Mouse (Mus musculus) left cerebral cortex, postnatal 14 days (tissue): ENCODE data around the gene Tent5c. TPM values are rescaled to one million over a fixed set of nuclear protein-coding genes. Genes with fewer than 3 reads are reported as not detected.

Experiments
- DNase-seq, 2 experiments: peaks; one replicate each; pipeline ENCODE4 v3.0.0; 2021 to 2022; ENCODE audit warnings: low spot score in 2 of 2, mixed read lengths in 1 of 2
- intact Hi-C: fragments of 180-260 bp; cut with DNase I; formaldehyde crosslinking; loops from one replicate; pipeline ENCODE4 v1.15.1; 2025
- total RNA-seq, 2 experiments: library from RNA; stranded (reverse); gene quantifications; 2 replicates each; pipeline ENCODE4 v1.2.3; 2021

Tent5c gene
- total RNA-seq, 2 experiments from 2014 or later, result 3.7 to 4.3 TPM

DNA sequence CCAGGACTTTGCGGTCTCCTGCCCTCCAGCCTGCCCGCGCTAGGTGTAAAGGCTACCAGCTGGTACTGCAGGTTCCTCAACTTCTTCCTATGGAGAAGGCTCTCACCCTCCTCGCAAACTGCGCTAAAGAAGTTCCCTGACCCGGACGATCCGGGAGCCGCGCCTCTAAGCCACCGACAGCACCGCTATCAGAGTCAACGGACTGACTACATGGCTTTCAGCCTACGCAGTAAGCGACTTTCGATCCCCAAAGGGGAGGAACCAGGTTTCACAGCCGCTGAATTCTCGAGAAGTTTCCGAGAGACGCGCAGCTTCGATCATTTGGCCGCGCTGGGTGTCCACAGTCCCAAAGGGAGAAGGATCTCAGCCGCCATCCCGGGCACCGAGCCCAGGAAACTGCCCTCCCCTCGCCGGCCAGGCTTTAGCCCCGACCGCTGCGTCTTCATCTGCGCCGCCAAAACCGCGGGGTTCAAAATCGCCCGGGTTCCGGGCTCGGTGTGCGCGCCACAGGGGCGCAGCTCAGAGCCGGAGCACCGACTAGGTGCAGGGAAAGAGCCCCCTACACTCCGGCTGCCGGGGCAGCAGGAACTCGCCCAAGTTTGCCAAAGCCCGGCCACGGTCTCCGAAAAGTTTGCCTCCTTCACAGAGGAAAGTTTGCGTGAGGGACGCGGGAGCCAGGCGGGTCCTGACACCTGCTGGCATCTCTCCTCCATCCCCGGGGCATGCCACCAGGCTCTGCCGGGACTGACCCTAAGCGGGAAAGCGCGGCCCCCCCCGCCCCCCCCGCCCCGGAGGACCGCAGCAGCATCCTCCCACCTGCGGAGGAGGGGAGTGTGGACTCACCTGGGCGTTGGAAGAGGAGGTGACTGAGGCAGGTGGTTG is 632 bp downstream of the Tent5c start:
- DNase-seq, result peak; percentile 8 to 13
- intact Hi-C loops, result loop anchor here (5.0 kb wide), 1 partner anchor 66 kb away; no protein-coding TSS in a partner anchor

DNA sequence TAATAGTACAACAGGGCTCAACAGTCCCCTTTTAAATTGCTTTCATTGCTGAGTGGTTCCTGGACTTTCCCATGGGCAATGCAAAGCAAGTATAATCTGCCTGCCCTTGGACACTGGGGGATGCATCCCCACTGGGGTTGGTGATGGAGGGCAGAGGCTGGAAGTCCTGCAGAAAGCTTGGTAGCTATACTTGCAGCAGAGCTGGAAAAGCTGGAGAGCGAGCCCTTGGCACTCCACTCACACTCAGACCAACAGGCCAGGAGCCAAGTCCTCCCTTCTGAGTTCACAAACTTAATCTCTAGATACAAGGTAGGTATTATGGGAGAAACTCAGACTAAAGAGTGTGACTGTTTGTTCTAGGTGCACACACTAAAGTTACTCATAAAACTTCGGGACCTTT is 2.1 kb downstream of the Tent5c start:
- intact Hi-C loops, result loop anchor here (5.0 kb wide), 1 partner anchor 65 kb away; no protein-coding TSS in a partner anchor
- DNase-seq, result no peak

DNA sequence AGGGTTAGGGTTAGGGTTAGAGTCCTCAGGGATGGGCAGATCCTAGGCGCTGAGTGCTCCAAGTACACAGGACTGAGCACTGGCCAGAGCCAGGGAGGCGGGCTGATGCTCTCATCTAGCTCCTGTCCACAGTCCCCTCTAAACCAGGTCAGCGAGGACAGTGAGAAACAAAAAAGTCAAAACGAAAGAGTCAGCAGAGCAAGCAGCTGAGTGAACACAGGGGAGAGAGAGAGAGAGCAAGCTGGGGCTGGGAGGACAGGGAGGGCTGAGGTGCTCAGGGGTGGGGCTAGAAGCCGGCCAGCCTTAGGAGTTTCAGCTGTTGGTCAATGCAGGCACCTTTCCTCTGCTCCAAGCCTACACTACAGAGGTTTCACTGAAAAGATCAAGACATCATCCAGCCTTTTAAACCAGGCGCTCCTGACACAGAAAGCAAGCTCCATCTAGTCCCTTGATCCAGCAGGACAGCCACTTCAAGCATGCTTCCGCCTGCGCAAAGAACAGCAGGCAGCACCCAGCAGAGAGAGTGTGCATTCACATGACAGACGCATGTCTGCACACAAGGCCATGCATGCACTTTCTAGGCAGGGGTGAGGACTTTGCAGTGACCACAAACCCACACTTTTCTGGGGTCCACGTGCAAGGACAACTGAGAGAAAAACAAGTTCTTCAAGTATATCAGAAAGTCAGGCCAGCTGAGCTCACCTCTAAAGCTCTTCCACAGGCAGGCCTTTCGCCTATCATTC is 3.6 kb downstream of the Tent5c start:
- no peak for DNase-seq
- intact Hi-C loops, result loop anchor here (5.0 kb wide), 1 partner anchor 63 kb away; no protein-coding TSS in a partner anchor

DNA sequence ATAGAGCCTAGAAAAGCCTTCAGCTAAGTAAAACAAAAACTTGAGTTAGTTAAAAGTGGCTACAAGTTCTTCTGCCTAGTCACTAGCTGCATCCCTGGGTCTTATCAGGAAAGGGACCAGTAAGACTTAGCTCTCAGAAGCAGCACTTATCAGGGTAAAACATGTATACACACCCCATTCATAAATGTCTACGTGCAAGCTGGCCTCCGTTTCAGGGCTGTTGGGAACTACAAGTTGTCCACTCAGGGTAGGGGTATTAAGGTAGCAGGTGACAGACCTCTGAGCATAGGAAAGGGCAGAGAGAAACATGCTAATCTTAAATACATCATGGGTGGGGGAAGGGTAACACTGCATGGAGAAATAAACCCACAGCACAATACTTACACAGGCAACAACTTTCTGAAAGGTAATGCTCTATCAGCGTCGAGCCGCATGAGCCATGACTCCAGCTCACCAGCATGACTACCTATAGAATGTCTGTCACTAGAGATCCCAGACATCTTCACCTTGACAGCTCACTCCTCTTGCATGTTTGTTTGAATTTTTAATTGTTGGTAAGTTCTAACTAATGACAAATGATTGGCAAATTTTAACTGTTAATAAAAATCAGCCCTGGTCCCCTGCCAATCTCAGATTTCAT is 6.0 kb downstream of the Tent5c start:
- no peak for DNase-seq
- intact Hi-C loops, result no loop called here

DNA sequence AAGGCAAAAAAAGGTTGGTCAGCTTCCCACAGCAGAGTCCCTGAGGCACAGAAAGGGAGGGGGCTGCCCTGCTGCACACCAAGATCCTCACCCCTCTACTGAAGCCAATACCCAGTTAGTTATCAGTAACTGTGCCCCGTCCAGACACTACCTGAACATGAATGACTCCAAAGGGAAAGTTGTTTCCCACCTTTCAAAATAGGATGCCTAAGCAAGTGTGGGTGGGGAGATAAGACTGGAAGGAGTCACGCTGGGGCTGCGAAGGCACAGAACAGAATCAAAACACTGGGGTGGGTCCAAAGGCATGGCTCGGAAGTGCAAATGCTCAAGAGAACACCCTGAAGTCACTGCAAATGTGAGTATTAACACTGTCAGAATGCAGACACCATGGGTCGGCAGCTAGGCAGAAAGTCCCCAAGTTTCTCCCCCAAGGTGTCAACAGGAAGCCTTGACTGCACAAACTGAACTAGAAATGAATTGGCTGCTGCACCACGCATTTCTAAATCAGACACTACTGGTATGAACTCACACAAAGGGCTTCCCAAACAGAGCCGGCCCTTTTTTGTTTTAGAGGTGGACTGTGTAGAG is 6.7 kb downstream of the Tent5c start:
- intact Hi-C loops, result no loop called here
- no peak for DNase-seq

DNA sequence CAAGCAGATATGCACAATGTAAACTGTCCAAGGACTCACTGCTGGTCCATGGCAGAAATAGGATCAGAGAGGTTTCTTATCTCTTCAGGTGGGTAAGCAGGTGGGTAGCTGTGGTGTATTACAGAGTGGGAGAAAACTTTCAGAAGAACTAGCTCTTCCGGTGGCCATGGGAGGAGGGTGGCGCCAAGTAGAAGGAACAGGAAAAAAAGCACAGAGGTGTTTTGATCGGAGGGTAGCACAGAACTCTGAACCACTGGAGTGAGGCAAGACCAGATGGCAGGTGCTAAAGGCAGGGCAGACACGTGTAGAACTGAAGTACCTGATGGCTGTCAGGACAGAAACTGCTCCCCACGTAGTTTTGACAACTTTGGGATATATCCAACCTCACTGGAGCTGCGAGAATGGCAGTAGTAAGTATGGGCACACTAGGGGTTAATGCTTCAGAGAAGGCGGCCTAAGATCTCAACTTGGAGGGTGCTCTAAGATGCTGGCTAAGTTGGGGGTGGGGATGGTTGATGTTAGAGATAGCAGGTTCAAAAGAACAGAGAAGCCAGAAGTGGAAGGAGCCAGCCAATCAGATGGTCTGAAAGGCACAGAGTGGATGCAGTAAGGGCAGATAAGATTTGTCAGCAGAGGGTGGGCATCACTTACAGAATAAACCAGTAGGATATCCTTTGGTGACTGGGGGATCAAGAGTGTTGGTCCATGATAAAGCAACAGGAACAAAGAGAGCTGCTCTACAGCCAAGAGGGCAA is 8.7 kb downstream of the Tent5c start:
- intact Hi-C loops, result no loop called here
- no peak for DNase-seq

DNA sequence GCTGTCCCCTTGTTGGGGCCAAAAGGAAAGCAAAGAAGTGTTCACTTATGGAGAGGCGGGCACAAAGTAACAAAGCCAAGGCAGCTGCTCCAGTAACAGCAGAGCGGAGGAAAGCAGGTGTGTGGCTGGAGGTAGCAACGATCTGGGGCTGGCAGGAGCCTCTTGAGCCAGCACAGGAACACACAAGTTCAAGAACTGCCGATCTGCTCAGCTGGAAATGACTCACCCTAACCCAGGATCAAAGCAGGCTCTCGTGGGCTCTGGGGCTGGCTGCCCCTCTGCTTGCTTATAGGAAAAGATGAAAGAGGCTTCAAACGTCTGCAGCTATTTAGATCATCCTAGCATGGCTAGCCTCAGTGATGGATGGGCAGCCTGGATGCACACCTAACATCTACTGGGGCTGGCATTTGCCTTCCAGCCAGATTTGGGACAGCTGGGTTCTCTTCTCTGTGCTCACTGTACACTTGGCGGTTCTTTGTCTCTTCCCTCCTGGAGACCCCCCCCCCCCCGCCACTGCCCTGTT is 14.1 kb downstream of the Tent5c start:
- no peak for DNase-seq
- intact Hi-C loops, result no loop called here

DNA sequence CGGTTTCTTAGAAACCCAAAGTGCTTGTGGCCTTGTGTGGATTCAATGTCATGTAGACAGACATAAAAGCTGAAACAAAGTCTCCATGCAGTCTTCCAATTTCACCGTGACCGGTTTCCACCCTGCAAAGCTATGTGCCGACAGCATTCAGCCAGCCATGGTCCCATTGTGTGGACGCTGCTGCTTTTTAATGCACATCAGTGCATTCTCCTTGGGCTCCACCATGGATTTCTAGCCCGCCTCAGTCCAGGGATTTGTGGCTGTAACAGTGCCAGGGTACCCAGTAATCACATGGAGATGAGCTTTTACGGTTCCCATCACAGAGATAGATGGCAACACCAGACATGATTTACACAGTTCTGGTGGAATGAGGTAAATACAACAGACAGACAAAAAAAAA is 14.6 kb downstream of the Tent5c start:
- DNase-seq, result no peak
- intact Hi-C loops, result no loop called here

DNA sequence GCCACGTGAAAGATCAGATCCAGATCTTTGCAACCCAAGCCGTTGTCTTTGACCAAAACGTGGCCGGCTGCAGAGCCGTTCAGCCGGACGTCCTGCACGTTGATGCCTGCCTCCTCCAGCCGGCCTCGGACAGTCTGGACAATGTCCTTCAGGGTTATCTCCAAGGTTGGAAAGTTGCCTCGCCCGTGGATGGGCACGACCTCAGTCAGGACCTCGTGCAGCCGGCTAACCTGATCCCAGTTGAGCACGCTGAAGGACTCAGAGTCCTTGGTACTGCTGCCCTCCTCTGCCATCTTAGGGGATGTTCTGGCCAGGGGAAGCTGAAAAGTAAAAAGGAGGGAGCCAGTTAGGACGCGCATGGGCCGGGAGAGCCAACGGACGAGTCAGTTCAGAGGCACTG is 16.0 kb downstream of the Tent5c start:
- no peak for DNase-seq
- intact Hi-C loops, result no loop called here

DNA sequence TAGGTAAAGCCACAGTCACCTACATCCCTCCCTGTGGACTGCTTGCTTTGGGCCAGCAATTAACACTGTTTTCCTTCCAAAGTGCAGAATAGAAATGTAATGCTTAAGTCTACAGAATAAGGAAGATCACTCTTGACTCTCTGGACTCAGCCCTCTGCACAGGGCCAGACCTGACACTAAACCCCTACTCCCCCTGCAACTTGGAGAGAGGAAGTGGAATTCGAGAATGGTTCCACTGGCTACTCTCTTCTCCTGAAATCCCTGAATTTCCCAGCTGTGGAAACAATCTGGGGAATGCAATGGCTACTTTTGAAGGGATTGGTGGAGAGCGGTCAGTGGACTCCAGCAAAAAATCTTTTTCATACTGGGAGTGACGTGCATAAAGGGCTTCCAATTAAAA is 18.2 kb downstream of the Tent5c start:
- no peak for DNase-seq
- intact Hi-C loops, result no loop called here

DNA sequence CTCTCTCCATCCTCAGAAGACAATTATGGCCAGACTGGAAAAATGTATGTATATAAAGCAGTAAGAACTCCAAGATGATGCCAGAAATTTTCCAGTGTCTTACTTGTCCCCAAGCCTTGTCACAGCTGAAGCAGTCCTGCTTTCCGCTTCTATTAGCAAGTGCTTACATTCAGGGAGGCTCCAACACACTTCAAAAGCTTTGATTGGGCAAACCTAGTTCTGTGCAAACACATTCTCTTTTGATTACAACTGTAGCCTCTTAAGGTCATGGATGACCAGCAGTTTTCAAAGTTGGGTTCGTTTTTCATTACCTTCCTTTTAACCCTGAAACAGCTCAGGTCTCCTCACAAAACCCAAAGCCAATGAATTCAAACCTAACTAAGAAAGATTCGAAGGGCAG is 19.0 kb downstream of the Tent5c start:
- intact Hi-C loops, result no loop called here
- no peak for DNase-seq

DNA sequence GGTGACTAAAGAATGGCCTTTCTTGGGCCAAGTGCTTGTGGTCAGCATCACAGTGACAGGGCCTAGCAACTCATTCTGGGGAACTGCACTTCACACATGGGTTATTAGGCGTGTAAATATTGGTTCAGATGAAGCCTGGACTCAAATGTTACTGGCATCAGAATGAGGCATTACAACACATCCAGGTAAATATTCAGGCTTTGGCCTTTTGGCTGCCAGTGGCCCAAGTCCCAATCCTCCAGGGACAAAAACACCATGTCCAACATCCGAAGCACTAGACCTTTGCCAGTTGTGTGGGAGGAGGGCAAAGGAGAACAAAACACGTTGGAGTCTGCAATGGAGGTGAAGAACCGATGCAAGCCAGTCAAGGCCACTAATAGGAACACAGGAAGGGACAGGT is 22.6 kb downstream of the Tent5c start:
- DNase-seq, result no peak
- intact Hi-C loops, result no loop called here

DNA sequence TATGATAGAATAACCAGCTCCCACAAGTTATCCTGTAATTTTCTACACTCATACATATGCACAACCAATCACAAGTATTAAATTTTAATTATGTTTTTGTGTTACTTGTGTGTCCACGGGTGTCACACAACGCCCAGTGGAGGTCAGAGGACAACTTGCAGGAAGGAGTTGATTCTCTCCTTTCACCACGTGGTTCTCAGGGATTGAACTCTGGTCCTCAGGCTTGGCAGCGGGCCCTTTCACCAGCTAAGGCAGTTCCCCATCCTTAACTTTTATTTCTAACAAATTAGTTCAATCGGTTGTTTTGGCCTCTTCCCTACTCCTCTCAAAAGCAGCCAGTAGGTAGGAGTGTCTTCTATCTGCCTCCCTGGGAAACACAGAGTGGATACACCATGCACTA is 24.5 kb downstream of the Tent5c start:
- no peak for DNase-seq
- intact Hi-C loops, result no loop called here

DNA sequence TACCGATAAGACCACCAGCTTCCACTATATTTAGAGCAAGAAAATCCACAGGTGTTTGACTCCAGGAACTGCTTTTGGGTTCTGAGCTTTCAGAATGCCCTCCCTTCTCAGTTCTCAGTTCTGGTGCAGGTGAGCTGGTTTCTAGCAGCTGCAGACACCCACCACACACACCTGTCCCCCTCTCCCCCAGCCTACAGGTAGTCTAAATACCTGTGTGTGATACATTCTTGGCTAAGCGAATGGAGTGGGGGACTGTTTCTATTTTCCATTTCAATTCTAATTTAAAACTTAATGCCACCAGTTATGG is 25.2 kb downstream of the Tent5c start:
- intact Hi-C loops, result no loop called here
- no peak for DNase-seq

DNA sequence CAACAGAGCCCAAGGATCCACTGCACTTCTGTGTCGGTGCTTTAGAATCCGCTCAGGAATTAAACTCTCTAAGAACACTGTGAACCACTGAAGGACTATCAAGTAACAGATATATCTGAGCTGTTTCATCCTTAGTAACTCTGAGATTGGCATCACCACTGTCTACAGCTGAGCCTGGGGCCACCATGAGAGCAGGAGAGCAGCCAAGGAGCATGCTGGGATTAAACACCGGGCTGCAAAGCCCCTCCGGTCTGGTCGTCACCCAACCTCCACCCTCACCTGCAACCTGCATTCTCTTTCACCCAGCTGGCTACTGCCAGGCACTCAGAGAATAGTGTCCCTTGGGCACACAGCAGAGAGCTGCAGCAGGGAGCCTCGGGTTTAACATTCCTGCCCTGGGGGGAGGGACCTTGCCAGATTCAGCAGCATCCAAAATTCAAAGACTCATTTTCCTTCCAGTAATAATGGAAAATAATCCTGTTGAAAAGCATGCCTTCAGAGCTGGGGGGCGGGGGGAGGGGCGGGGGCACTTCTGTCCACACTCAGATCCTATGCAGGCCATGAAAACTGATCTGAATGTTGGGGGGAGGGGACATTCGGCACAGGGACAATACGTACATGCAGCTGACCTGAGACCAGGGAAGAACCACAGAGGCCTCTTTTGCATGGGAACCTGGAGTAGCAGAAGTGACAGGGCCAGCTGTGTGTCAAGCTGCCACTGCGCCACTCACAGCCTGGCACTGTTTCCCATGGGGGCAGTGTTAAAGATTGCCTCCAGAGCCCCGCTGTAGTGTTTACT is 25.8 kb downstream of the Tent5c start:
- intact Hi-C loops, result no loop called here
- DNase-seq, result no peak

DNA sequence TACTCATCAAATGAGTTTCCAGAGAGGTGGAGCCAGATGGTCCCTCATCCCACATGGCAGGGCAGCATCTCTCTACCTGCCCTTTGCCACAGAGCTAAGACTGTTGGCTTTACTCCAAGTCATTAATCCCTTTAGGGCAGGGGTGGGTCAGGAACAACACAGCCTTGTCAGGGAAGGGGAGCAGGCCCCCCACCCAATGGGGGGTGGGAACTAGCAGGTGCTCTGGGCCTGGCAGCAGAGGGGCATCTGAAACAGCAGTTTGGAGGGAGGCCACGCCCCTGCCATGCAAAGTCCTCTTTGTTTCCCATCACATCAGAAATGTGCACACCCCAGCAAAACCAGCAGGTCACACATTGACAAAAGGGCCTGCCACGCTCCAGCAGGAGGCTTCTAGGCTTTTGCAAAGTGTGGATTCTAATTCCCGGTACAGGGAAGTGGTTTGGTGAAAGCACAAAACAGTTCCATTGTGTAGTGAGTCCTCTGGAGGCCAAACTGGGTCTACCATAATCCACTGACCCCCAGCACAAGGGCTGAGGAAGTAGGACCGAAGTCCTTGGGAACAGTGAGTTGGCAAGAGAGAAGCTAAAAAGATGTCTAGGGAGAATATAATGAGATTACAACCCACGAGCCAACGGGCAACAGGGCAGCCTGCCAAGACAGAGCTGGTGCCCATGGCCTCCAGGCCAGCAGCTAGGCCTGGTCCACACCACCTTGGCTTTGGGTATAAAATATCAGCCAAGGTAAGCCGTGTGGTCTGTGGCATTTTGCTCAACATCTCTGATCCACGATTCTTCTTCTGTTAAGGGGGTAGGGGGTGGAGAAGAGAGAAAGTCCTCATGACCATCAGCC is 26.7 kb downstream of the Tent5c start:
- intact Hi-C loops, result no loop called here
- DNase-seq, result peak in 1 of 2 experiments; percentile 15

DNA sequence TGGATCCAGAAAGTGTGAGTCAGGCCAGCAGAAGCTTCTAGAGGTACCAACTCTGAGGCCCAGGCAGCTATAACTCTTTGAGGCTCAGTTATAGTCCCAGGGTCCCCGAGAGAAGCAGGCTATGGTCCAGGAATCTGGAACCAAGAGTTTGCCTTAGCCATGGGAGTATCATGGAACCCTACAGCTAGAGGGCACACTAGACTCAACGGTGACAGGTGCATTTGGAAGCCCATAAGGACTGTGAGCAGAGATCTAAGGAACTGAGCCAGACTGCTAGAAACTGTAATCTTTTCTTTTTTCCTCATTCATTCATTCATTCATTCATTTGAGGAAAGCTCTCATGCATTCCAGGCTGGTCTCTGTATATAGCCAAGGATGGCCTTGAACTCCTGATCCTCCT is 28.6 kb downstream of the Tent5c start:
- intact Hi-C loops, result no loop called here
- no peak for DNase-seq
